Mouse (Mus musculus): Measurements from ENCODE around the gene Spag16.

DNA sequence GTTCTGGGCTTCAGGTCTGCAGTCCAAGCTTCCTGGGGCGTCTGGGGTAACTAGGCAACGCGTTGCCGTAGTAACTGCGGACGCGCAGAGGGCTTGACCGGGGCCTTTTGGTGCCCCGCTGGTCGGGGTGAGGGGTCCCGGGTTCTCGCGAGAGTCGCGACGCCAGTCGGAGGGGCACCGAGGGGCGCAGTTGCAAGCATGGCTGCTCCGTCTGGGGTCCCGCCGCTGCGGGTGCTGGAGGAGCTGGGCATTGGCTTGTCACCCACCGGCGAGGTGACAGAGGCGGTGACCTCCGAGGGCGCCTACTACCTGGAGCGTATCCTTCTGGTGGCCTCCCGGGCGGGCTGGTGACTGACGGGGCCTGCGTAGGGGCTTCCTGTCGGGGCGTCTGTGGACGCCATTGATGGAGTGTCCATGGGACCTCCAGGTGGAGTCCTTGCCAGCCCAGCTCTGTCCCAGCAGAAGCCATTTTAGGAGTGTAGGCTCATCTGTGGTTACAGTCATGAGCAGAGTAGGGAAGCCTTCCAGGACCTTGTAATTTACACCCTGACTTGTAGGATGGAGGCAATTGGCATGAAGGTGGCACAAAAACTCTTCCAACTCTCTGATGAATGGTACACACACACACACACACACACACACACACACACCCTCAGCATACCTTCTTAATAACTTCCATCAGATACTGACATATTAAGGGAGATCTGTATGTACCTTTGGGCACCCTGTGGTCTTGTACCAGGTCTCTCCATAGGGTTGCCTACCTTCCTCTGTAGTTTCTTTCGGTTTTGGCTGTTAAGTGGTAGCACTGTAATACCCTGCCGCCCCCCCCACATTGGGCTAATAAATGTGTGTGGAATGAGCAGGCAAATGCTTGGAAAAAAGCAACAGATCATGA, at the start of gene Spag16:
- TF ChIP-seq POLR2A (IDR thresholded peaks at IDR 0.05; ENCODE audit: insufficient read length, low read depth) (no peak), TCF12 (IDR thresholded peaks at IDR 0.05; ENCODE audit: insufficient read depth, poor library complexity, severe bottlenecking) (no peak), REST (IDR thresholded peaks at IDR 0.05; ENCODE audit: insufficient read depth, insufficient read length) (no peak), POLR2AphosphoS2 (IDR thresholded peaks at IDR 0.05; ENCODE audit: insufficient read length, low read depth) (no peak), MYOG (IDR thresholded peaks at IDR 0.05; ENCODE audit: control insufficient read depth in 1 of 3, insufficient read depth in 1 of 3, insufficient read length in 2 of 3, low read depth in 2 of 3) (no peak), CEBPB (IDR thresholded peaks at IDR 0.05; ENCODE audit: insufficient read depth, poor library complexity, severe bottlenecking) (no peak), USF1 (IDR thresholded peaks at IDR 0.05; ENCODE audit: low read depth) (no peak), MYOD1 (IDR thresholded peaks at IDR 0.05; ENCODE audit: control insufficient read depth in 1 of 3, insufficient read length in 2 of 3, low read depth in 2 of 3) (no peak), E2F4 (IDR thresholded peaks at IDR 0.05; ENCODE audit: insufficient read depth) (no peak), SRF (IDR thresholded peaks at IDR 0.05; ENCODE audit: control insufficient read depth, insufficient read length, low read depth) (no peak), TCF3 (IDR thresholded peaks at IDR 0.05; ENCODE audit: insufficient read length, low read depth) (no peak)

All from myocyte (in vitro differentiated cells).